In the genomic region with DNA sequence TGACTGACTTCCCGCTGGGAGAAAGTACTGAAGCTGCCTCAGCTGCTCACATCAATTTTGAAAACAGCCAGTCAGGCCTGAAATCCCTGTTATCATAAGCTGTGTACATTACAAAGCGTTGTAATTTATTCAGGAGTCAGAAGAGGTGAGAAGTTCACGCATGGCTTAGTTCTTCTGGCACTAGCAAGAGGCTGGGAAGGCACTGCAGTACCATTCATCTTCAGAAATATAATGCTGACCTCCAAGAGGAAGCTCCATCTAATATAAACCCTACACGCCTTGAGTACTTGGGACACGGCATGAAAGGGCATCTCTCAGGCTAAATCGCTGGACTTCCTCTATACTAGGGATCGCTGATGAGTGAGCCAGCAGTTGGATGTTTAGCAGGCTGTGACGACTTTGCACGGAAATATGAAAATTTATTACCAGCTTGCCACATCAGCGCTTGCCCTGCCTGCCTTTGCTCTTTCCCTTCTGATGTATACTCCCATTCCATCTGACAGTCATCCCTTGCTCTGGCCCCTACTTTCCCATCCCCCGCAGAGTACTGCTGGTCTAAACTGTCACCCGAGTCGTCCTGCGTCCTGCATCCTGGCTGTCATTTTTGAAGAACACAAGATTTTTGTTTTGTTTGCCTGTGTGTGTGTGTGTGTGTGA, we compare ENCODE assay signal across 8 mouse cellular contexts.
DNase-seq lines count a peak whose midpoint lies in the region; ATAC-seq lines count a peak whose summit lies in the region.

No protein-coding gene starts in this region.

- peak overlapping the region; percentile 49 for H3K4me3 ChIP-seq in midbrain, embryonic 16.5 days (ENCODE audit: low read depth, low read length)

- H3K9me3 ChIP-seq in midbrain, embryonic 16.5 days (replicated peaks; ENCODE audit: control insufficient read depth, low read length, poor library complexity, severe bottlenecking): no peaks in the 10 kb centered on the region

- H3K9ac ChIP-seq in midbrain, embryonic 16.5 days (ENCODE audit: low read depth, low read length): peak overlapping the region; percentile 71

- H3K4me2 ChIP-seq in midbrain, embryonic 16.5 days (ENCODE audit: low read length): peak overlapping the region; percentile 76

- no peaks in the 10 kb centered on the region for H3K36me3 ChIP-seq in midbrain, embryonic 16.5 days (ENCODE audit: control insufficient read depth, insufficient read depth, low read length)

- H3K27ac ChIP-seq in midbrain, embryonic 16.5 days (ENCODE audit: low read length): peak overlapping the region; percentile 78

- peak; percentile 62 for ATAC-seq in frontal cortex, adult (ENCODE audit: low TSS enrichment)
- ATAC-seq in midbrain, embryonic 16.5 days: peak; percentile 75

- WGBS in midbrain, embryonic 16.5 days: under 1% methylated on average over 14 of the region's 14 CpGs

- no peaks in the 10 kb centered on the region for H3K27me3 ChIP-seq in midbrain, embryonic 16.5 days (ENCODE audit: control insufficient read depth, insufficient read depth, low read depth, low read length)

- no peak for DNase-seq in frontal cortex, postnatal 14 days (ENCODE audit: low spot score in 2 of 2)
- DNase-seq in right cerebral cortex, adult 18-20 months: peak; percentile 35
- DNase-seq in right cerebral cortex, postnatal 25 days: no peak
- peak; percentile 35 to 49 for DNase-seq in layer of hippocampus, adult 18-20 months (ENCODE audit: low spot score in 2 of 2)
- no peak for DNase-seq in thymus, postnatal 4 days
- DNase-seq in spleen, postnatal 36 days (ENCODE audit: low spot score in 2 of 2): no peak

- peaks cover 9% of the 10 kb centered on the region; the same call in 1 of the 2 replicates for H3K4me1 ChIP-seq in midbrain, embryonic 16.5 days (ENCODE audit: control insufficient read depth, insufficient read depth, low read length)

Comparison
In these comparisons a context has a peak if more than half of its experiments do, and no peak if none do; other contexts are left out.
1. DNase-seq: peak in right cerebral cortex, adult 18-20 months (single experiment) and layer of hippocampus, adult 18-20 months (2 of 2); none in frontal cortex, postnatal 14 days (0 of 2), right cerebral cortex, postnatal 25 days (single experiment), thymus, postnatal 4 days (single experiment) and spleen, postnatal 36 days (0 of 2).